Mouse (Mus musculus) spleen, adult 2 months (tissue): ENCODE data around the gene Pawr. TPM values are rescaled to one million over a fixed set of nuclear protein-coding genes. Genes with fewer than 3 reads are reported as not detected.

ENCODE experiments used
- DNase-seq, 2 experiments: peaks; one replicate each; pipeline versions ENCODE4 v3.0.0 to v3.0.0-alpha.2; 2012 to 2021; ENCODE audit warnings: low spot score in 2 of 2, low read depth in 1 of 2
- H3K27ac ChIP-seq: fragments of 200-500 bp; 2 replicates; pipeline ENCODE4 v1.5.1; 2012; ENCODE audit warnings: low read length, inconsistent platforms; ENCODE audit not compliant: insufficient read depth
- H3K27me3 ChIP-seq: fragments of 200-500 bp; 2 replicates; pipeline ENCODE4 v1.6.1; 2012; ENCODE audit warnings: mild to moderate bottlenecking, moderate library complexity, low read length, inconsistent platforms; ENCODE audit not compliant: control insufficient read depth, insufficient read depth
- H3K36me3 ChIP-seq: fragments of 200-500 bp; 2 replicates; pipeline ENCODE4 v1.6.1; 2012; ENCODE audit warnings: mild to moderate bottlenecking, low read length, inconsistent platforms; ENCODE audit not compliant: control insufficient read depth, insufficient read depth
- H3K4me1 ChIP-seq: fragments of 200-500 bp; 2 replicates; pipeline ENCODE4 v1.6.1; 2011; ENCODE audit warnings: inconsistent platforms; ENCODE audit not compliant: control insufficient read depth, insufficient read depth, insufficient read length
- H3K4me3 ChIP-seq: fragments of 200-500 bp; 2 replicates; pipeline ENCODE4 v1.5.1; 2011; ENCODE audit warnings: mild to moderate bottlenecking, inconsistent platforms; ENCODE audit not compliant: insufficient read depth, insufficient read length; ENCODE audit errors: extremely low read depth
- CTCF ChIP-seq: fragments of 200-500 bp; IDR thresholded peaks from 2 replicates; pipeline ENCODE4 v1.5.1; 2011; ENCODE audit warnings: mild to moderate bottlenecking, inconsistent platforms; ENCODE audit not compliant: insufficient read depth, insufficient read length, insufficient replicate concordance; ENCODE audit errors: extremely low read depth
- POLR2A ChIP-seq: fragments of 200-500 bp; IDR thresholded peaks from 2 replicates; pipeline ENCODE4 v1.6.1; 2011; ENCODE audit warnings: low read depth, low read length, inconsistent platforms
- WGBS: fragments of 180-500 bp; shearing (Covaris S2); methylation state at CpG from one replicate; pipeline ENCODE4 v1.1.7; 2018; 5-methylcytosine and 5-hydroxymethylcytosine counted together
- polyA plus RNA-seq: library from polyadenylated mRNA; depleted of rRNA; stranded (reverse); fragments of >200 nt; gene quantifications from 2 replicates; pipeline ENCODE4 v1.2.3, GENCODE M21; 2012

Gene Pawr
- polyA plus RNA-seq, 1 experiment: 3.5 TPM

- Histone ChIP-seq H3K27ac (no peak overlapping the region), H3K4me3 (no peak overlapping the region), H3K27me3 (no peaks in the 10 kb centered on the region), H3K36me3 (no peaks in the 10 kb centered on the region), H3K4me1 (no peaks in the 10 kb centered on the region)
- WGBS: 83% methylated on average over 7 of the region's 7 CpGs
- TF ChIP-seq CTCF: no peak
- TF ChIP-seq POLR2A: no peak
- DNase-seq: no peak
These were observed 45.4 kb downstream of the Pawr start for GRCm38 (mm10) chr10:108377369-108377768.

GRCm38 (mm10) chr10:108378062-108378461 lies 46.1 kb downstream of the Pawr start:
- H3K36me3 ChIP-seq: no peaks in the 10 kb centered on the region
- H3K27ac ChIP-seq: no peak overlapping the region
- H3K4me3 ChIP-seq: no peak overlapping the region
- 86% methylated on average over 6 of the region's 6 CpGs for WGBS
- no peak for TF ChIP-seq POLR2A
- no peak for TF ChIP-seq CTCF
- H3K27me3 ChIP-seq: no peaks in the 10 kb centered on the region
- H3K4me1 ChIP-seq: no peaks in the 10 kb centered on the region
- no peak for DNase-seq

- no peak overlapping the region for H3K27ac ChIP-seq
- DNase-seq: no peak
- H3K4me3 ChIP-seq: no peak overlapping the region
- no peaks in the 10 kb centered on the region for H3K4me1 ChIP-seq
- no peaks in the 10 kb centered on the region for H3K27me3 ChIP-seq
- no peaks in the 10 kb centered on the region for H3K36me3 ChIP-seq
- TF ChIP-seq CTCF: no peak
- TF ChIP-seq POLR2A: no peak
- 90% methylated on average over 5 of the region's 5 CpGs for WGBS
These were observed 46.6 kb downstream of the Pawr start for GRCm38 (mm10) chr10:108378479-108378878.

GRCm38 (mm10) chr10:108380715-108381114 lies 48.8 kb downstream of the Pawr start:
- no peak for TF ChIP-seq POLR2A
- TF ChIP-seq CTCF: no peak
- Histone ChIP-seq H3K36me3 (no peaks in the 10 kb centered on the region), H3K4me3 (no peak overlapping the region), H3K4me1 (no peaks in the 10 kb centered on the region), H3K27ac (no peak overlapping the region), H3K27me3 (no peaks in the 10 kb centered on the region)
- 87% methylated on average over 10 of the region's 10 CpGs for WGBS
- no peak for DNase-seq

GRCm38 (mm10) chr10:108384153-108384769 lies 52.3 kb downstream of the Pawr start:
- 87% methylated on average over 9 of the region's 9 CpGs for WGBS

DNA sequence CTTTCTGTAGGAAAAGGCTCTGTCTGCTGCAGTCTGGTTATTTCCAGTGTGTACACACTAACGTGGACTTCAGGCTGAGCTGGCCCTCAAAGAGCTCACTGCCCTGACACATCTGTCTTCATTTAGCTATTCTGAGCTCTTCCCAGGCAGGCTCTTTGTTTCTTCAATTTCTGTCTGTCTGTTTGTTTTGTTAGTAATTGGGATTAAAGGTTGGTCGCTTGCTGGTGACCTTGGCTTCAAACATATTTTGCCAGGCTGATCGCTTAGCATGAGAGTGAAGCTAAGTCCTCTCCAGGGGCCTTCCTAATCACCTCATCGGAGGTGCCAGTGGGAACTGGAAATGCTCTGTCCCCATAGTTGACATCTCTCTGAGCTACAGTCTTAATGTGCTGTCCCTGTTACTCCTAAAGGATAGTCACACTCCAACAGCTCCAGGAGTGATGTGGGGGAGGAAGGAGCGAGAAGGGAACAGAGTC lies 53.6 kb downstream of the Pawr start:
- TF ChIP-seq CTCF: no peak
- TF ChIP-seq POLR2A: no peak
- H3K27me3 ChIP-seq: no peaks in the 10 kb centered on the region
- H3K27ac ChIP-seq: no peak overlapping the region
- no peak overlapping the region for H3K4me3 ChIP-seq
- DNase-seq: no peak
- 80% methylated on average over 5 of the region's 5 CpGs for WGBS
- no peaks in the 10 kb centered on the region for H3K36me3 ChIP-seq
- H3K4me1 ChIP-seq: no peaks in the 10 kb centered on the region

More at GRCm38 (mm10) chr10:108384153-108384769, 52.3 kb downstream of the Pawr start:
- TF ChIP-seq POLR2A (no peak), CTCF (no peak)
- no peak overlapping the region for H3K4me3 ChIP-seq
- no peaks in the 10 kb centered on the region for H3K36me3 ChIP-seq
- H3K4me1 ChIP-seq: no peaks in the 10 kb centered on the region
- no peak for DNase-seq
- H3K27me3 ChIP-seq: no peaks in the 10 kb centered on the region
- H3K27ac ChIP-seq: no peak overlapping the region

GRCm38 (mm10) chr10:108388410-108388915 lies 56.5 kb downstream of the Pawr start:
- DNase-seq: no peak

More at GRCm38 (mm10) chr10:108388410-108388915, 56.5 kb downstream of the Pawr start:
- WGBS: 91% methylated on average over 8 of the region's 8 CpGs
- H3K4me1 ChIP-seq: no peaks in the 10 kb centered on the region
- no peaks in the 10 kb centered on the region for H3K27me3 ChIP-seq
- TF ChIP-seq CTCF (no peak), POLR2A (no peak)
- no peak overlapping the region for H3K4me3 ChIP-seq
- H3K36me3 ChIP-seq: no peaks in the 10 kb centered on the region
- no peak overlapping the region for H3K27ac ChIP-seq
